Mouse (Mus musculus): ENCODE data around the gene Ermap. TPM values are rescaled to one million over a fixed set of nuclear protein-coding genes. Genes with fewer than 3 reads are reported as not detected.

The Ermap gene
- 0.35 and 0.92 TPM in 2 replicates for polyA plus RNA-seq (2015; fragmentation: Nextera tagmentation; extraction: Ambion mirVana)

GRCm38 (mm10) chr4:119189864-119190263 is at the start of gene Ermap:
TSS of gene Ermap (minus strand) at chr4:119190011.

GRCm38 (mm10) chr4:119232410-119233255 is 42.8 kb upstream of the Ermap start, which contains the start of the genes AU022252 and P3h1:
TSS of gene AU022252 (minus strand) at chr4:119232712.
TSS of gene P3h1 (plus strand) at chr4:119232915.

GRCm38 (mm10) chr4:119218169-119218568 is 28.4 kb upstream of the Ermap start, which contains the start of gene Tmem269:
TSS of gene Tmem269 (minus strand) at chr4:119218217.

GRCm38 (mm10) chr4:119194909-119195581 is 5.2 kb upstream of the Ermap start, which contains the start of gene Svbp:
TSS of gene Svbp (plus strand) at chr4:119195306.

GRCm38 (mm10) chr4:119173851-119174453 is 15.9 kb downstream of the Ermap start, which contains the start of gene Zfp691:
TSS of gene Zfp691 (minus strand) at chr4:119174195.

MicroRNAs within 50 kb of the gene (microRNA counts, 519-probe panel; counts per million panel counts)
- microRNA mmu-miR-1957: not detected

Small RNA genes lying within 50 kb of the gene (microRNA-seq; reads per million reads assigned to microRNA genes)
- gene Mir1957a: not detected

Other genes starting within 250 kb of the Ermap start
- not detected in 2 replicates for gene Lao1, start 228.4 kb downstream of the Ermap start, polyA plus RNA-seq (2015; fragmentation: Nextera tagmentation; extraction: Ambion mirVana)
- gene Slc2a1, start 81.3 kb downstream of the Ermap start, polyA plus RNA-seq (2015; fragmentation: Nextera tagmentation; extraction: Ambion mirVana): 62.8 and 74.3 TPM in 2 replicates
- gene Zfp691, start 15.8 kb downstream of the Ermap start, polyA plus RNA-seq (2015; fragmentation: Nextera tagmentation; extraction: Ambion mirVana): 3.7 and 3.8 TPM in 2 replicates
- 117 and 125 TPM in 2 replicates for gene Svbp, start 5.3 kb upstream of the Ermap start, polyA plus RNA-seq (2015; fragmentation: Nextera tagmentation; extraction: Ambion mirVana)
- gene Tmem269, start 28.2 kb upstream of the Ermap start, polyA plus RNA-seq (2015; fragmentation: Nextera tagmentation; extraction: Ambion mirVana): 0.10 TPM in 1 of 2 replicates, not detected in the other
- 16.0 and 19.9 TPM in 2 replicates for gene AU022252, start 42.7 kb upstream of the Ermap start, polyA plus RNA-seq (2015; fragmentation: Nextera tagmentation; extraction: Ambion mirVana)
- gene P3h1, start 42.9 kb upstream of the Ermap start, polyA plus RNA-seq (2015; fragmentation: Nextera tagmentation; extraction: Ambion mirVana): 28.1 and 33.4 TPM in 2 replicates
- gene Cldn19, start 65.4 kb upstream of the Ermap start, polyA plus RNA-seq (2015; fragmentation: Nextera tagmentation; extraction: Ambion mirVana): not detected in 2 replicates
- gene Ybx1, start 104.6 kb upstream of the Ermap start, polyA plus RNA-seq (2015; fragmentation: Nextera tagmentation; extraction: Ambion mirVana): 336 and 370 TPM in 2 replicates
- 30.0 and 36.2 TPM in 2 replicates for gene Ppih, start 130.5 kb upstream of the Ermap start, polyA plus RNA-seq (2015; fragmentation: Nextera tagmentation; extraction: Ambion mirVana)
- 0.59 and 1.2 TPM in 2 replicates for gene Ccdc30, start 225.5 kb upstream of the Ermap start, polyA plus RNA-seq (2015; fragmentation: Nextera tagmentation; extraction: Ambion mirVana)
- 32.6 and 34.9 TPM in 2 replicates for gene Ppcs, start 232.4 kb upstream of the Ermap start, polyA plus RNA-seq (2015; fragmentation: Nextera tagmentation; extraction: Ambion mirVana)
- gene Zmynd12, start 232.8 kb upstream of the Ermap start, polyA plus RNA-seq (2015; fragmentation: Nextera tagmentation; extraction: Ambion mirVana): 0.30 and 0.36 TPM in 2 replicates